Mouse (Mus musculus) kidney, adult 8-10 months (tissue): ENCODE data around the gene Me1.
A peak's percentile ranks its signal among the peaks of the same experiment; 100 is the strongest.

Experiments
- DNase-seq, 2 experiments: peaks; one replicate each; pipeline ENCODE4 v3.0.0; 2022

The Me1 gene

DNA sequence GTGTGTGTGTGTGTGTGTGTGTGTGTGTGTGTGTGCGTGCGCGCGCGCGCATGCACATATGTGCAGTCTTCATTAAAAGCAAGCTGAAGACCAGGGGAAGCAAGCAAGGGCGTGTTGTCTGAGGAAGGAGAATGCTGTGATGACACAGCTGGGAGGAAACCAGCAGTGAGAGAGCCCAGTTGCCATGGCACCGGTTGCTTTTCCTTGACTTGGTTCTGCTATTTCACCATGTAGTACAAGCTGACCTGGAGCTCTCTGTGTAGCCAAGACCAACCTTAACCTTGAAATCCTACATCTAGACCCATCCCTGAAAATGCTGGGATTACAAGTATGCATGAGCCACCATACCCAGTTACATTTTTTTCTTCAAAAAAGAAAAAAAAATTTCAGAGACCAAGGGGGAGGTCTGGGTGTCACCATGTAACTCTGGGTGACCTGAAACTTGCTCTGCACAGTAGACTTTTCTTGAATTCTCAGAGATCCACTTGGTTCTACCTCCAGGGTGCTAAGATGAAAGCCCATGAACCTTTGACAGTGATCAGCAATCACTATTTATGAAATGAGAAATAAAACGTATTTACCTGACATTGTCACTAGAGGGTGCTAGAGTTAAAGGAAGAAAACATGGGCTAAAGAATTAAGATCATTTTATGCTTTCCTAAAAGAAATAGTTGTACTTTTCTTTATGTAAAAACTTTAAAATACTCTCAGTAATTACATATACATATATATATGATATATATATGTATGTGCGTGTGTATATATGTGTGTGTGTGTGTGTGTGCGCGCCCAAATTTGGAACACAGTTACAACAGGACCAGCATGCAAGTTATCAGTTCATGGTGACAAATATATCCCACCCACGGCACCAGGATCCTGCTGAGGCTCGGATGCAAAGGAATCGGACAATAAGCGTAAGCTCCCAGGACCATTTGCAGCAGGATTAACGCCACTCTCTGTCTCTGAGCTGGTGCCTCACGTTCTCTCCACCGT, 102.8 kb downstream of the Me1 start:
- DNase-seq = no peak

- no peak for DNase-seq
These were observed 108.5 kb downstream of the Me1 start for GRCm38 (mm10) chr9:86587019-86587795.

DNA sequence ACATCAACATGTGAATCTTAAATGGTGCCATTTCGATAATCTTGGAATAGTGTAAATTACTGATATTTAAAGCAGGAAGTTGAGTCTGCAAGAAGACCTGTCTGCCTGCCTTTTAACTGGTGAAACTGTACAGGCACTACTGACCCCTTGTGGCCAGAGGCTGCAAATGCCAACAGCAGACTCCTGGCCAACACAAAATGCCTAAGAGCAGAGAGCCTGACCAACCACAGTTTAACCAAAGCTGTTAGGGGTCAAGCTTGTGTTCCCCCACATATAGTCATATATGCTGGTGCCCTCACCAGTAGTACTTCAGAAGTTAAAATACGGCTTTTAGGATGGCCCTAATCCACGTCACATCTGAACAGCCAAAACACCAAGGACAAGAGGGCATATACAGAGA, 112.0 kb downstream of the Me1 start:
- DNase-seq = peak; percentile 50 to 76

DNA sequence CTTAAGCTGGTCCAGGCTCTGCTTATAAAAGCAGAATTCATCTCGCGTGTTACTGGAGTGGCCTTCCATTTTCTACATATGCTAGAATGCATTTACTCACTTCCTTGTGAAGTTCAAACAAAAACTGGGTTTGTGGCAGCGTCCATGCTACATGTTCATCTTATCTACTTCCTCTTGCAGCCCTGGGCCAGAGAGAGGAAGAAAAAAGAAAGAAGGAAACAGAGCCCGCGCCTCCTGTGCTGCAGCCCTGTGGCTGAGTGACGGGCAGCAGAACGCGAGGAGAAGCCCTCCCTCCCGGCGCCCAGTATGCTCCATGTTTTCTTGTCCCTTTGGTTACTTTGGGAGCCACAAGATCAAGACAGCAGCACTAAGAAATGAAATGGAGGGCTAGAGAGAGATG, 116.1 kb downstream of the Me1 start:
- DNase-seq = no peak

DNA sequence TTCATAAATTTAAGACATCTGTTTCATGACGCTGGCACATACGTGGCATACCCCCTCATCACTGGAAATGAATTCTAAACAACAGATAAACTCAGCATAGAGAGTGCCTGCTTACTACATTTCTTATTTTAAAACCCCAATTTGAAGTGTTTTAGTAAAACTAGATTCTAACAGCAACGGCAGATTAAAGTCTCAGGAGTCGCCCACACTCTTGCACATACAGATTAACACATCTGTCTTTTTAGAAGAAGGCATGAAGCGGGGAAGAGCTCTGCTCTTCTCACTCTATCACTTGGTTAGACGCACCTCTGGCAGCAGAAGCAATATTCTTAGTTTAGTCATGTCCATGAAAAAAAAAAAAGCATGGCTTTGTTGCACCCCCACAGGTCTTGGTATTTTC, 120.6 kb downstream of the Me1 start:
- no peak for DNase-seq

DNA sequence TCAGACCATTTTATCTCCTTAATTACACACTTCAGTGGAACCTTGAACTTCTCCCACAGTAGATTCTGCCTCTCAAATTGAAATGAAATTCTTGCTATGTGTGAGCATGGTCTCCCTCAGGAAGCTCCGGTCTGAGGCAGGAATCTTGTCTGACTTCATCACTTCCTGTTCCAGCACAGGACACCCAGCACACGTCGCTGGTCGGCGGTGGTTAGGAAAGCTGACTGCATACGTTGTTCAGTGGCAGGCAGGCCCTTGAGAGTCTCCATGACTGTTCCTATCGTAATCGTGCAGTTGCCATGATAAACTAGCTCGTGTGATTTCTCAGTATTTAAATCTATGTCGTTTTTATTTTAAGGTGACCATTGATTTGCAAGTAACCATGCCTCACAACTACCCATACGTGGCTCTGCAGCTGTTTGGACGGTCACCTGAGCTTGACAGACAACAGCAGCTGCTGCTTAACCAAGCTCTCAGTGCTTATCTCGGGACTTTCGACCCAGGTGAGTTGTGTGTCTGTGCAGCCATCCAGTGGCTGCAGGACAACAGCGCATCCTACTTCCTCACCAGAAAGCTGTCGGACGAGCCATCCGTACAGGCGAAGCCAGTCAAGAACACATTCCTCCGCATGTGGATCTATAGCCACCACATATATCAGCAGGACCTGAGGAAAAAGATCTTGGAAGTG, 122.0 kb downstream of the Me1 start:
- DNase-seq = no peak

GRCm38 (mm10) chr9:86572636-86573291, 123.0 kb downstream of the Me1 start:
- peak; percentile 76 to 88 for DNase-seq

DNA sequence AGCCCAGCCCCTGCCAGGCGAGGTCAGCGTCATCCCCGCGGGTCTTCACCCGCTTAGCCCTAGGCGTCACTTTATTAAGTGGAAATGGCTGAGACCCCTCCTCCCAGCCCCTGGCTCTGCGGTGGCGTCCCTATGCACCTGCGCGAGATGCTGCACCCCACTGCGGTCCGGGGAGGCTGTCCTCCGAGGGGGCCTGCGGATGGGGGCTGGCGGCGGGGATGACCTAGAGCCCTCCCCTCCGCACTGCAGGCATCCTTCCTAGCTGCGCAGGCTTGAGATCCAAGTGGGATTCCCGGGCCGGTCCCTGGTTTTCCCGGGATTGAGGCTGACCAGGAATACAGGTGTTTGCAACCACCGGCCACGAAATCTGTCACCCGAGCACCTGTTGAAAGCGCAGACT, 123.6 kb downstream of the Me1 start:
- no peak for DNase-seq

- peak; percentile 93 to 95 for DNase-seq
These were observed 124.1 kb downstream of the Me1 start, which contains the start of the genes Pgm3 and Rwdd2a for GRCm38 (mm10) chr9:86571540-86572135. Gene Pgm3 (minus strand): TSS chr9:86571842. Gene Rwdd2a (plus strand): TSS chr9:86571991.

DNA sequence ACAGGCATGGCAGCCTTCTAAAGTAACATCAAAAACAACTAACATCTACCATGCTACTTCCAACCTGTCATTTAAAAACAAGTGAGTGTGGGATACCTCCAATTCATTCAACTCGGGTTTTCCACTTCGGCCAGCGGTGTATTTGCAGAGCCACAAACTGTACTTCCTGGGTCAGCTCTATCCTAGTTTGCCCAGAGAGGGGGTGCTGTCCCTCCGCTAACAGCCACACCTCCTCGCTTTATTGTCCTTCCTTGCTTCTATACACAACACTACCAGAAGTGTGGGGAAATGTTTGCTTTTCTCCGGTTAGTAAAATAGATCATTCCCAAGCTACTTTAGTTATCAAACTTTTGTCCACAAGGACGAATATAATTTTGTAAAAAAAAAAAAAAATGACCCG, 124.8 kb downstream of the Me1 start:
- no peak for DNase-seq

GRCm38 (mm10) chr9:86570261-86570890, 125.4 kb downstream of the Me1 start:
- peak; percentile 50 to 52 for DNase-seq

DNA sequence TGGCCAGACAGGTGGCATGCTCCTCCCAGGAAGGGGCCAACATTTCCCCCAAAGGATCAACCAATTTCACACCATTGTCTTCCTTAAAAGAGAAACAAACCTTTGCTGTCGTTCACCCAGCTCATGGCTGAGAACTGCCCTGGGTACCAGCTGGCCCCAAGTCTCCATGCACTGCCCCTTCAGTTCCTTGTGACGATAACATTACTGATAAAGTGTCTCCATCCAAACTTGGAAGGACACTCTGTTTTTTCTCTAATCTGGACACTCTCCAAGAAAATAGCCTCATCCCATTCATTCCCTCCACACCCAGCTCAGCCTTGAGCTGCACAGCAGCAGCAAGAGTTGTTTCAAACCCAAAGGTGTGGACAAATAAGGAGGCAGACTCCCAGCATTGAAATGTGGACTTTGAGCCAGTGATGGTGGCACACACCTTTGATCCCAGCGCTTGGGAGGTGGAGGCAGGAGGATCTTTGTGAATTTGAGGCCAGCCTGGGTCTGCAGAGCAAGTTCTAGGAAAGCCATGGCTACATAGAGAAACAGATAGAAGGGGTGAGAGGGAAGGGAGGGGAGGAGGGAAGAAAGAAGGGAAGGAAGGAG, 126.3 kb downstream of the Me1 start:
- peak; percentile 30 to 50 for DNase-seq

DNA sequence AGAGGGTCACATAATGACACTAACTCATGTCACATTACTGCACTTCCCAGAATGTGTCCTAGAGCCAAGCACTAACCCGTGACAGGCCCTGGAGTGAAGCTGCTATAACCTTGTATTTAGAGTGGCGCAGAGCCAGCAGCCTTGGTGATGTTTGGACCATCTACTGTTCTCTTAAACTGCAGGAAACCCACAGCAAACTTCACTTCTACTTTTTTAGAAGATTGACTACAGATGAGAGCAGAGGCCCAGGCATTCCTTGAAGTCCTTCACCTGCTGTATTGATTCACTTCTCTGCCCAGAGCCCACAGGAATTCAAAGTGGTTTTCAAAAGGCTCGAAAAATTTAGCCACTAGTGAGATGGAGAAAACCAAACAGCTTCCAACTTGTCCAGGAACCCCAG, 135.2 kb downstream of the Me1 start:
- DNase-seq = peak; percentile 34 to 46

- no peak for DNase-seq
These were observed 141.1 kb downstream of the Me1 start for GRCm38 (mm10) chr9:86554641-86555040.

- DNase-seq = no peak
These were observed 141.9 kb downstream of the Me1 start for GRCm38 (mm10) chr9:86553886-86554285.

GRCm38 (mm10) chr9:86550717-86551116, 145.0 kb downstream of the Me1 start:
- DNase-seq = no peak

- no peak for DNase-seq
These were observed 146.1 kb downstream of the Me1 start for GRCm38 (mm10) chr9:86549637-86550162.

GRCm38 (mm10) chr9:86544559-86544958, 151.2 kb downstream of the Me1 start:
- DNase-seq = no peak

GRCm38 (mm10) chr9:86543451-86543850, 152.3 kb downstream of the Me1 start:
- DNase-seq = no peak

- no peak for DNase-seq
These were observed 161.7 kb downstream of the Me1 start for GRCm38 (mm10) chr9:86534071-86534470.
